ENCODE assay signal across 24 mouse cellular contexts in the genomic region with DNA sequence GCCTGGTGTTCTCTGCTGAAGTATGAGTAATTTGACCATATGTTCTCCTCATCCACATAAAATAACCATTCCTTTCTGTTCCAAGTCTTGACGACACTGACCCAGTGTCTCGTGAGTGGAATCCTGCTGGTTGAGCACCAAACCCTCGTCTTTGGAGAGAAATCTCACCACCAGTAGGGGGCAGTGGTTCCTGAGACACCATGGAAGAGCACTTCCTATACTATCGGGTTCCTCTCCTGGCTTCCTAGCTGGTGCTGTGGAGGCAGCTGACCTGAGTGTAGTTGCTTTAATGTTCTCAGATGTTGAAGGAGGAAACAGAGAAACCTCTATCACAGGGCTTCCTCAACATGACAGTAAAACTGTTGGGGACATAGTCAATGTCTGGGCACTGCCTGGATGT.
DNase-seq lines count a peak whose midpoint lies in the region; ATAC-seq and TF ChIP-seq lines count a peak whose summit lies in the region.
"Had no signal": no experiment of that assay in that cellular context is flagged by ENCODE, and none has a peak within 500 bp of the region (broad histone marks: within the 10 kb centered on the region; RNA-seq: fewer than 3 reads in every experiment).

No protein-coding gene starts in this region.

- peak; percentile 1 for DNase-seq in CD4-positive, CD25-positive, alpha-beta regulatory T cell, adult 2 months (ENCODE audit: low read depth, low spot score)
- no peak for DNase-seq in gastrocnemius, adult 2 months
- DNase-seq in gastrocnemius, postnatal 14 days = no peak
- DNase-seq in liver, embryonic 14.5 days (ENCODE audit: low read depth in 3 of 3, low spot score in 3 of 3) = no peak
- DNase-seq in liver = no peak
- DNase-seq in cerebellum, postnatal 14 days = peak; percentile 39 to 42
- DNase-seq in urinary bladder, postnatal 4 days (ENCODE audit: low spot score in 2 of 2) = no peak
- DNase-seq: adrenal gland, postnatal 36 days; gastrocnemius, postnatal 36 days; kidney, postnatal 25 days; lung, adult 18-20 months; lung, postnatal 14 days; thymus, postnatal 14 days had no signal

- no peak overlapping the region for H3K4me3 ChIP-seq in gastrocnemius, adult 2 months
- H3K4me3 ChIP-seq in liver, embryonic 14.5 days (ENCODE audit: insufficient read depth in 1 of 2, low read depth in 2 of 2, low read length in 2 of 2) = no peak overlapping the region
- H3K4me3 ChIP-seq: embryonic facial prominence, embryonic 15.5 days; forebrain, embryonic 15.5 days; hindbrain, embryonic 15.5 days; limb, embryonic 15.5 days; megakaryocyte, embryonic 14.5 days; midbrain, embryonic 15.5 days; myocyte had no signal

- no peaks in the 10 kb centered on the region for H3K4me1 ChIP-seq in liver, embryonic 14.5 days (replicated peaks; ENCODE audit: control insufficient read depth in 2 of 2, insufficient read depth in 2 of 2, low read length in 1 of 2)
- H3K4me1 ChIP-seq: embryonic facial prominence, embryonic 15.5 days; forebrain, embryonic 15.5 days; hindbrain, embryonic 15.5 days; megakaryocyte, embryonic 14.5 days; midbrain, embryonic 15.5 days had no signal

- 0 out of 2 replicates have a peak, but pooled peaks have one; percentile 2 for TF ChIP-seq CTCF in gastrocnemius, adult 2 months (IDR thresholded peaks at IDR 0.05)
- TF ChIP-seq CTCF in liver, embryonic 14.5 days (IDR thresholded peaks at IDR 0.05; ENCODE audit: low read depth) = peak; percentile 16; the same call in 1 of the 2 replicates

- 47% methylated on average over 4 of the region's 4 CpGs for WGBS in liver, embryonic 14.5 days (ENCODE audit: insufficient replicate concordance)

- H3K9me3 ChIP-seq in liver, embryonic 14.5 days (ENCODE audit: control insufficient read depth, low read length) = no peaks in the 10 kb centered on the region
- H3K9me3 ChIP-seq: embryonic facial prominence, embryonic 15.5 days; forebrain, embryonic 15.5 days; hindbrain, embryonic 15.5 days; limb, embryonic 15.5 days; midbrain, embryonic 15.5 days had no signal

- H3K27ac ChIP-seq in gastrocnemius, adult 2 months = no peak overlapping the region
- H3K27ac ChIP-seq in liver, embryonic 14.5 days = no peak overlapping the region
- H3K27ac ChIP-seq: embryonic facial prominence, embryonic 15.5 days; forebrain, embryonic 15.5 days; hindbrain, embryonic 15.5 days; limb, embryonic 15.5 days; midbrain, embryonic 15.5 days had no signal

- intact Hi-C loops in gastrocnemius, adult 2 months (cut with DNase I) = no loop called here
- intact Hi-C loops in gastrocnemius, postnatal 14 days (cut with DNase I; ENCODE audit: low total_unique reads) = no loop called here

- no peak for TF ChIP-seq EP300 in liver, embryonic 14.5 days (IDR thresholded peaks at IDR 0.05; ENCODE audit: low read depth)

- no peak for ATAC-seq in CD4-positive, CD25-positive, alpha-beta regulatory T cell, adult 4 months
- no peak for ATAC-seq in liver, embryonic 14.5 days (ENCODE audit: insufficient read depth)
- ATAC-seq: forebrain, embryonic 15.5 days; intestine, embryonic 16.5 days; midbrain, embryonic 15.5 days; Patski had no signal

- H3K9ac ChIP-seq in liver, embryonic 14.5 days (replicated peaks) = no peak overlapping the region
- H3K9ac ChIP-seq: embryonic facial prominence, embryonic 15.5 days; forebrain, embryonic 15.5 days; hindbrain, embryonic 15.5 days; limb, embryonic 15.5 days; midbrain, embryonic 15.5 days had no signal

- H3K4me2 ChIP-seq in liver, embryonic 14.5 days (ENCODE audit: low read depth) = no peak overlapping the region
- H3K4me2 ChIP-seq: embryonic facial prominence, embryonic 15.5 days; forebrain, embryonic 15.5 days; hindbrain, embryonic 15.5 days; limb, embryonic 15.5 days; midbrain, embryonic 15.5 days had no signal

- no peaks in the 10 kb centered on the region for H3K36me3 ChIP-seq in liver, embryonic 14.5 days (replicated peaks; ENCODE audit: control insufficient read depth, insufficient read depth, low read depth)
- H3K36me3 ChIP-seq: embryonic facial prominence, embryonic 15.5 days; forebrain, embryonic 15.5 days; G1E; hindbrain, embryonic 15.5 days; limb, embryonic 15.5 days; midbrain, embryonic 15.5 days had no signal

- no peaks in the 10 kb centered on the region for H3K27me3 ChIP-seq in liver, embryonic 14.5 days (ENCODE audit: control insufficient read depth, insufficient read depth, low read length)
- H3K27me3 ChIP-seq: embryonic facial prominence, embryonic 15.5 days; forebrain, embryonic 15.5 days; hindbrain, embryonic 15.5 days; limb, embryonic 15.5 days; megakaryocyte, embryonic 14.5 days; midbrain, embryonic 15.5 days; Patski had no signal

Comparison
In these comparisons a context has a peak if more than half of its experiments do, and no peak if none do; other contexts are left out.
1. DNase-seq: peak in CD4-positive, CD25-positive, alpha-beta regulatory T cell, adult 2 months (single experiment) and cerebellum, postnatal 14 days (2 of 2); none in gastrocnemius, adult 2 months (single experiment), gastrocnemius, postnatal 14 days (single experiment), liver, embryonic 14.5 days (0 of 3), liver (single experiment) and urinary bladder, postnatal 4 days (0 of 2).